Mouse (Mus musculus) kidney, postnatal 10 days (tissue): ENCODE results near the gene Myh10.
"Not testable (repeated sequence)": the region's sequence is repeated elsewhere in the genome, so short reads cannot be mapped to it uniquely, and the experiment has no call there.

Experiments
- DNase-seq: peaks from one replicate; pipeline ENCODE4 v3.0.0; 2021; ENCODE audit warnings: mixed read lengths

Gene Myh10

DNA sequence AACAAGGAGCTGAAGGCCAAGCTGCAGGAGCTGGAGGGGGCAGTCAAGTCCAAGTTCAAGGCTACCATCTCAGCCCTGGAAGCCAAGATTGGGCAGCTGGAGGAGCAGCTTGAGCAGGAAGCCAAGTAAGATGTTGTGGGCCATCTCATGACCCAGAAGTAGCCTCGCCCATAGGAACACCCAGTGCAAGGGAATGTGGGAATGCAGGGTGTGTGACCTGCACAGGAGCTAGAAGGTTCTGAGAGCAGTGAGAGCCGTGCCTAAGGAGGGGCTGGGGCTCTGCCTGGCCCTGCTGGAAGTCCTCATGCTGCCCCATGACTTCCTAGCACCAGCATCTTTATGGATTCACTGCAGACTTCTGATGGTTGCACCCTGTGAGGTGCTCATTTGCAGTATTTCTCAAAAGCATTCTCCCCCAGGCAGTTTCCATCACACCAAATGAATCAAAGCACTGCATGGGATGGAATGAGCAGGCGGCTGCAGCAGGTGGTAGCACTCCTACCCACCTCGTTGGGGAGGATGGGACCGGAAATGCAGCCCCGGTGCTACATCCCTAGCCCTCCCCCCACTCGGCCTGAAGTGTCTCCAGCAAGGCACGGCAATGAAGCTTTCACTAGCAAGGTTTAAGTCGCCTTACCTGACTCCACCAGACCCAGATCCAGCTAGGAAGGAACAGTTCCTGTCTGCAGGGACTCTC lies 120.7 kb downstream of the Myh10 start:
- DNase-seq, result no peak

- DNase-seq, result no peak
Observed at GRCm38 (mm10) chr11:68818416-68818815, 127.1 kb downstream of the Myh10 start.

DNA sequence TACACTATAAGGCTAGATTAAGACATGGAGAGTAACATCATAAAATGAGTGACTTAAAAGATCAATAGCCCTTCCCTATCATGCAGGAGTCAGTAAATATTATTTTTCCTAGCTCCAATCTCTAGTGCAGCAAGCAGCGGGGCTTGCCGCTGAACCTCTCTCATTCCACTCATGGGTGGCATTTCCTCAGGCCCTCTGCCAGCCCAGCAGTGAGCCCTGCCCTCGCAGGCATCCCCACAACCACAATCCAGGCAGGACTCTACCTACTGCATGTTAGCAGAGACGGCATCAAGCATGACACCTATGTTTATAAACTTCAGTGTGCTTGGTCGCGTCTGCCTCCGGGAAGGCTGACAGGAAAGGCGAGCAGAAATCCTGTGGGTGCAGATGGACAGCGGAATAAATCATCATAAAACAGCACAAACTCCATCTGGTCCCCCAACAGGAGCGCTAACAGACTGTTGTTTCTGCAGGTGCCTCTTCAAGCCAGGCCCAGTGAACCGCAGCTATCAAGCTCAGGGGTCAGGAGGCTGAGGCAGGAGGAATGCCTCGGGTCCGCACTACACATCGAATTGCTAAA lies 128.0 kb downstream of the Myh10 start:
- DNase-seq, result no peak

GRCm38 (mm10) chr11:68822326-68822725 lies 131.0 kb downstream of the Myh10 start:
- no peak for DNase-seq

GRCm38 (mm10) chr11:68826735-68827134 lies 135.4 kb downstream of the Myh10 start:
- no peak for DNase-seq

DNA sequence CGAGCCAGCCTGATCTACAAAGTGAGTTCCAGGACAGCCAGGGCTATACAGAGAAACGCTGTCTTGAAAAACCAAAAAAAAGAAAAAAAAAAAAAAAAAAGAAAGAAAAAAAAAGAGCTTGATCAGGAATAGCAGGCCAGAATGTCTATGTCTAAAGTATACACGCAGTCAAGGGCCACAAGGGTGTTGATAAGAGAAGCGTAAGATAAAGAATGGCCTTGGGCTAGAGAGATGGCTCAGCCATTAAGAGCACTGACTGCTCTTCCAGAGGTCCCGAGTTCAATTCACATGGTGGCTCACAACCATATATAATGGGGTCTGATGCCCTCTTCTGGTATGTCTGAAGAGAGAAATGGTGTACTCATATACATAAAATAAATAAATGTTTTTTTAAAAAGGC lies 140.2 kb downstream of the Myh10 start:
- DNase-seq, result not testable (repeated sequence)

GRCm38 (mm10) chr11:68832793-68833192 lies 141.4 kb downstream of the Myh10 start:
- no peak for DNase-seq

GRCm38 (mm10) chr11:68833593-68833992 lies 142.2 kb downstream of the Myh10 start:
- DNase-seq, result no peak

- no peak for DNase-seq
Observed at GRCm38 (mm10) chr11:68835034-68835433, 143.7 kb downstream of the Myh10 start.

- no peak for DNase-seq
Observed at GRCm38 (mm10) chr11:68839606-68840005, 148.2 kb downstream of the Myh10 start.

- no peak for DNase-seq
Observed at GRCm38 (mm10) chr11:68850862-68851261, 159.5 kb downstream of the Myh10 start.

GRCm38 (mm10) chr11:68851644-68852485 lies 160.5 kb downstream of the Myh10 start:
- DNase-seq, result no peak

DNA sequence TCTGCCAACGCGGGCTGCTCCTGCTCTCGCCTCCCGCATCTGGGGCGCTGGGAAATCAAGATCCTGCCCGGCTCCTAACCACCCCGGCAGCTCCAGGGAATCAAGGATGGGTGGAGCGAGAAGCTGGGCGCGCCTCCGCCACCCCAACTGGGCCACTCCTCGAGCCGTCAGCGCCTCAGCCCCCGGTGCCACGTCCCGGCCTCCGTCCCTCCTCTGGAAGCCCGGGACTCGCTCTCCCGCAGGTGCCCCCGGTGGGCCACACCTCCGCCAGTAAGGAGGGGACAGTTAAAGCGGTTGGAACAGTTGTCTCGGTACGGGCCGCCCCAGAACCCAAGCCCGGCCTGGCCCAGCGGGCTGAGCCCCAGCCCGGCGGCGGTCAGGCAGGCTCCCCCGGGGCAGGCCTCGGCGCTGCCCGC lies 161.1 kb downstream of the Myh10 start:
- peak; percentile 84 for DNase-seq

GRCm38 (mm10) chr11:68852932-68853409 lies 161.6 kb downstream of the Myh10 start:
- DNase-seq, result peak; percentile 100

DNA sequence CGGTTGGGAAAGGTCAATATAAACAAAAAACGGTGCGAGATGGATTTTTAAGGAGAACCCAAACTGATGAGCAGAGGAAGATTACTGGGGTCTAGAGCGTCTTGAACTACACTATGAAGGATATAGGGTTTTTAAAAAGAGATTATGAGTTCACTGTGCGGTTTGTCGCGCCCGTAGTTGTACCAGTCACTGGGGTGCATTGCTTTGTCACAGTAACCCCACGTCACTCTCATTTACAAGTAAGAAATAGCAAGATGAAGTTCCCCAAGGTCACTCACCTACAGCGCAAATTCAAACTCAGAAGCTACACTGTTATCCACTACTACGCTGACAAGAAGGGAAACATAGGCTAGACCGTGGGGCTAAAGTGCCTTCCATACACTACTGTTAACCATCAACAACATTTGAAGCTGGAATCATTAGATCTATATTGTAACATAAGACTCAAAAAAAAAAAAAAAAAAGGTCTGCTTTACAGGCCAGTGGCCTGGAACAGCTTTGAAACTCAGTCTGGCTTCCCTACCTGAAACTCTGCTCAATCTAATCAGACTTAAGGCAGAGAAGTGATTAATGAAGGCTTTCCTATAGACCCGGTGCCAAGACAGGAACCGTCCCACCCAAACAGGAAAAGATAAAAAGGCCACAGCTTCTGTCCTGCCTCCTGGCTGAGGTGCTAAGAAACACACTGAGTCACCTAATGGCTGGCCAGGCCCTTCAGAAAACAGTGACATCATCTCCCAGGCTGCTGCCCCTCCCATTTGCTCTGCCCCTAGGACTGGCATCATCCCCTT lies 162.4 kb downstream of the Myh10 start:
- DNase-seq, result peak; percentile 63

- no peak for DNase-seq
Observed at GRCm38 (mm10) chr11:68854621-68855020, 163.3 kb downstream of the Myh10 start.

- no peak for DNase-seq
Observed at GRCm38 (mm10) chr11:68857329-68857728, 166.0 kb downstream of the Myh10 start.

DNA sequence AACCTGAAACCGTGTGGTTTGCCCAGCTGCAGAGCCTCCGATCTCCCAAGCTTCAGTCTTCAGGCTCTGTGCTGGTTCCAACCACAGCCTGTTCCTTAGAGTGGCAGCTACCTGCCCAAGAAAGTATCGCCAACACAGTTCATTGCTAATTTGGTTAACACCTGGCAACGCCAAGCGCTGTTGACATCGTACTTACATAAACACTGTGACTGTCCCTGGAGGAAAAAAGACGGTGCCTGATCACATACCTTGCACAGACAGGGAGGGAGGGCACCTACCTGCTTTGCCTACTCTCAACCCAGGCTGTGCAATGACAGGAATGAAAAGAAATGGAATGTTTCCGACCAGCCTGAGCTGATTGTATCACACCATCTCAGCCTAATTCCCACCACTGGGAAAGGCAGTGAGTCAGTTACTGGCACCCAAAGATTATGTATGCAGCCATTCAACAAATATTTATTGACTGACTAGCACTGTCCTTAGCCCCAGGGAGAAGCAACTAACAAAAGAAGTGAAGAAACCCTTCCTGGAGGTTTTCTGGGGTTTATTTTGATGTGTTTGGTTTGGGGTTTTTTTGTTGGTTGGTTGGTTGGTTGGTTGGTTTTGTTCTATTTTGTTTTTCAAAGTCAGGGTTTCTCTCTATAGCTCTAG lies 168.7 kb downstream of the Myh10 start:
- no peak for DNase-seq

DNA sequence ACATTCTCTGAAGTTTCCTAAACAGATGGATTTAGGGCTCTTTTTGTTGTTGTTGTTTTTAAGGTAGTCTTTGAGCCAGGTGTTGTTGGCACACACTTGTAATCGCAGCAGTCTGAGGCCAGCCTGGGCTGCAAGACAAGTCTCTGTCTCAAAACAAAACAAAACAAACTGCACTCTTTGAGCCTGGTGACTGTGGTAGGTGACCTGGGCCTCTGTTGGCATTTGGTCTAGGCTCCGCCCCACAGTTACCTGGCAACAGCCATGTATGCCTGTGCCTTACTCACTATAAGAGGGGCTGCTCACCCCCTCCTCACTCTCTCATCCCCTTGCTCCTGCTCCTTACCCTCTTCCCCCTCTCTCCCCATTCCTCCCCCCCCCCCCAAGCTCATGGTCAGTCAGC lies 170.9 kb downstream of the Myh10 start:
- DNase-seq, result no peak

DNA sequence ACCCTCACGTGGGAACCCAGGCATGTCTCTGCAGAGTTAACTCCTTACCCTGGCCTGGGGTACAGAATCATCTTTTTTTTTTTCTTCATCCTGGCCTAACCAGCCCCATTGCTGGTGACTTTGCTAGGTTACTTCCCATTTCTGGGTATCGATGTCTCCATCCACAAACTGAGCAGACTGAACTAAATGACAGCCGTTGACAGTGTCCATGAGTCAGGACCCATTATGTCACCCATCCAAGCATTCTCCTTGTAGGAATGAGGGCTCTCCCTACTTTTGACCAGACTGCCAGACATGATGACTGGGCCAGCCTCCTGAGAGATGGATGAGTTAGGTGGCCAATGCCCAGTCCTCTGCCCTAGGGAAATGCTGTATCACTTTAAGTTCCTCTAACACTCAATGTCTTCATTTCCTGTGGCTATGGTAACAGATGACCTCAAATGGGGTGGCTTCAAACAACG lies 172.3 kb downstream of the Myh10 start:
- no peak for DNase-seq

DNA sequence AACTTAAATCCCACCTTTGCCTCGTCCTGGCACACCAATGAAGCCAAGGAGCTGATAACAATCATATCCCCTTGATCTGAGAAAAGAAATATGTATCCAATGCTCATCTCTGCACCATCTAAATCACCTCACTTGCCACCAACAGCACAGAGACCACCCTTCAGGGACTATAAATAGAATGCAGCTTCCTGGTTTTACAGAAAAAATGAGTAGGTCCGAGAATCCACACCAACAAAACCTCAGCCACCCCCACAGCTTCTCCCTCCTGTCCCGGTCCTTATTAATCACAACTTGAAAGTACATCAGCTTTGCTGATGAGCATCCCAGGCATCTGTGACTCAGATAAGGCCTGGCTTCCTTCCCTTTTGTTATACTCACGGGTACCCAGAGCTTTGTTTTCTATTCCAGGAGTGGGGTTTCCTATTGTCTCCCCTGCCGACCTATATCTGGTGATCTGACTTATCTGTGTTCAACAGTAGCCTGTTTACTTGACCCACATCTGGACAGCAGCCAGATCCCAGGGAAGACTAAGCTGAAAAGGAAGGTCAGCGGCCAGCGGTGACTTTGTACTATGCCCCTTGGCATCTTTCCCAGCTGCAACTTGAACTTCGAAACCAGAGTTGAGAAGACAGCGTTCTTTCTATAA lies 173.3 kb downstream of the Myh10 start:
- DNase-seq, result peak; percentile 96
